Mouse (Mus musculus): ENCODE results near the gene Sc5d. TPM values are rescaled to one million over a fixed set of nuclear protein-coding genes. Genes with fewer than 3 reads are reported as not detected.

The Sc5d gene
- 79.8 and 83.8 TPM in 2 replicates for polyA plus RNA-seq (2015; fragmentation: Nextera tagmentation; extraction: Ambion mirVana)

DNA sequence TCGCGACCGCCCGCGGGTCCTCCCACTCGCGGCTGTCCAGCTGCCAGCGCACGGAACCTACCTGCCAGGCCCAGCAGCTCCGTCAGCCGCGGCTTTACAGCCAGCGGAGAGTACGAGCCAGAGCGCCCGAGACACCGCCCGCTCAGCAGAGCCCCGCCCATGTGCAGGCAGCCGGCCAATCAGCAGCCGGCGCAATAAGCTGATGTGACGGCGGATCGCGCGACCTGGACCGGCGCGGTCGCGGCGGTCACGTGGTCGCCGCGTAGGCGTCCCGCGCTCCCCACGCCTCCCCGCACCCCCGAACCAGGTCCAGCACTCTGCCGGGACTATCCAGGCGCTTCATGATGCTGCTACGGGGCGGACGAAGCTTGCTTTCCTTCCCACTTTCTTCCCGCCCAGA lies at the start of gene Sc5d:
TSS of gene Sc5d (minus strand) at position 112 of the 400 bp plus-strand sequence.
- Histone ChIP-seq H3K4me1 (replicated peaks) (peaks cover 34% of the 10 kb centered on the region), H3K4me2 (peak within 1 kb of the TSS; percentile 85), H3K4me3 (replicated peaks) (peak within 1 kb of the TSS; percentile 68), H3K9me3 (replicated peaks) (no peaks in the 10 kb centered on the region), H3K27ac (replicated peaks) (peak within 1 kb of the TSS; percentile 66), H3K27me3 (no peaks in the 10 kb centered on the region), H3K36me3 (replicated peaks) (0 out of 2 replicates have a peak, but pooled peaks cover 6% of the 10 kb centered on the region), H3K9ac (peak within 1 kb of the TSS; percentile 67)
- under 1% methylated on average over 49 of the region's 49 CpGs for WGBS (ENCODE audit: insufficient replicate concordance)
- ATAC-seq (ENCODE audit: insufficient read depth) = peak; percentile 95

DNA sequence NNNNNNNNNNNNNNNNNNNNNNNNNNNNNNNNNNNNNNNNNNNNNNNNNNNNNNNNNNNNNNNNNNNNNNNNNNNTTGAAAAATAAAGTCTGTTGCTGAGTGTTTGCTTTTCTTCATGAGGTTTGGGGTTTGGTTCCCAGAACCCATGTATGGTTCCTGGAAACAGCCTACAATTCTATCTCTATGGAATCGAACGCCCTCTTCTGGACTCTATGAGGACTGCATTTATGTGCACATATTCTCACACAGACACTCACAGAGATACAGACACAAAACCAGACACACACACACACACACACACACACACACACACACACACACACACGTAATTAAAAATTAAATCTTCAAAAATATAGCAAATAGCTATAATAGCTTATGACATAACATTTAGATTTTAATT lies 47.3 kb upstream of the Sc5d start:
- no peaks in the 10 kb centered on the region for H3K36me3 ChIP-seq (replicated peaks)
- no peaks in the 10 kb centered on the region for H3K27me3 ChIP-seq
- no peaks in the 10 kb centered on the region for H3K4me1 ChIP-seq (replicated peaks)
- WGBS (ENCODE audit: insufficient replicate concordance) = 62% methylated on average over 3 of the region's 3 CpGs
- no peak for ATAC-seq (ENCODE audit: insufficient read depth)
- H3K9ac ChIP-seq = no peak overlapping the region
- no peak overlapping the region for H3K4me2 ChIP-seq
- no peak overlapping the region for H3K27ac ChIP-seq (replicated peaks)
- no peaks in the 10 kb centered on the region; the same call in 1 of the 2 replicates for H3K9me3 ChIP-seq (replicated peaks)
- H3K4me3 ChIP-seq (replicated peaks) = no peak overlapping the region

DNA sequence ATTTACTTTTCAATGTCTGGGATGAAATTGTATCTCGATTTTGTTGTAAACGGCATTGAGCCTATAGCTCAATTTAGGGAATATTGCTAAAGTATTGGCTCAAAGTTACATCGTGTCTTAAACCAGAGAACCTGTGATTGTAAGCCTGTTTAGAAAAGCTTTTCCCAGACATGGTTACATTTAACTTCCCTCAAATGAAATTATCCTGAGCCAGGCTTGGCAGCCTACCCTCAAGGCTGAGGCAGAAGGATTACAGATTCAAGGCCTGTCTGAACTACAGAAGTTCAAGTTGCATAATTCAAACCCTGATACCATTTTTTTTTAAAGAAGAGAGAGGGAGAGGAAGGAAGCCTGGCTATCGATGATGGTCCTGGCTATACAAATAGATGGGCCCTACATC lies 39.8 kb upstream of the Sc5d start:
- no peak overlapping the region for H3K9ac ChIP-seq
- ATAC-seq (ENCODE audit: insufficient read depth) = no peak
- 70% methylated on average over 4 of the region's 4 CpGs for WGBS (ENCODE audit: insufficient replicate concordance)
- no peaks in the 10 kb centered on the region for H3K27me3 ChIP-seq
- H3K27ac ChIP-seq (replicated peaks) = no peak overlapping the region
- H3K4me2 ChIP-seq = no peak overlapping the region
- no peaks in the 10 kb centered on the region for H3K4me1 ChIP-seq (replicated peaks)
- no peaks in the 10 kb centered on the region for H3K9me3 ChIP-seq (replicated peaks)
- no peak overlapping the region for H3K4me3 ChIP-seq (replicated peaks)
- no peaks in the 10 kb centered on the region for H3K36me3 ChIP-seq (replicated peaks)

DNA sequence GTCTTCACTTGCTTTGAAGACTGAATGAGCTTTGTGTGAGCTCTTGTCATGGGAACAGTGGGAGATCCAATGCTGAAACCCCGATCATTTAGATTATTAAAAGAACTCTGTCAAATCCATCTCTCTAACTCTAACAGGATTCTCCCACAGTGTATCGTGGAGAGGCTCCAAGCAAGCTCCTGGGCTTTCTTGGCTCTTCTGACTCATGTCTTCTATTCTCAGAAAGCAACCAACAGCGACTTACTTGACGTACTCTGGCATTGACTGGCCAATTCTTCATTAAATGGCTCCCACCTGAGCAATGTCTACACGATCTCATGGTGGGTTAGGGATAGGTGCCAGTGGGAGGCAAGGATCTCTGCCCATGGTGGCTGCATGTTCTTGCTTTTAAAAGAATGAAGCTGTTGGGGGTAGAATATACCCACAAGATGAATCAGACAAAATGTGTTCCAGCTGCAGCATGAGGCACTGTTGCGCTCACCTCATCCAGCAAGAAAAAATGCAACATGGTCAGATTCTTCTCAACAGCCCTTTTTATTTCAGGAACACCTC lies 37.1 kb upstream of the Sc5d start:
- no peak overlapping the region for H3K4me3 ChIP-seq (replicated peaks)
- ATAC-seq (ENCODE audit: insufficient read depth) = no peak

DNA sequence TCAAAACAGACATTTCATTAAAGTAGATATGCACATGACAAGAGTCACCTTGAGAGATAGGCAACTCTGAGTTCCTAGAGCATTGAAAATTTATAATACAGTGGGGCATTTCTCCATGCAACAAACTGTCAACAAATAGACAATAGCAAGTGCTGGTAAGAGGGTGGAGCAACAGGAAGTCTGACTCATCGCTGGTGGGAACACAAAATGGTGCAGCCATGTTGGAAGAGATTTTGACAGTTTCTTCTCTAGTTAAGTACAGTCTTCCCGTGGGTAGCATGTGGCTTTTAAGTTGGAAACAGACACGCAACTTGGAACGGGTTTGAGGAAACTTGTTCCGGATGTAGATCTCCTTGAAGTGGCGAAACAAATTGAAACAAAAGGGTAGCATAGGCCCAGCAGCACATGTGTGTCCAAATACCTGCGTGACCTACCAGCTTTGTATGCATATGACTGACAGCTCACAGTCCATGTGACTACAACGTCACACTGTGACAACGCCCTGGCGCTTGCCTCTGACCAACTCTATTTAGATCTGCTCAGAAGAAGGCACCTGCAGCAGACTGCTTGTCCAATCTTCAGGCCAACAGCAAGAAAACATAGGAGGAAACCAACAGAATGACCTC lies 32.4 kb upstream of the Sc5d start:
- Histone ChIP-seq H3K36me3 (replicated peaks) (no peaks in the 10 kb centered on the region), H3K27ac (replicated peaks) (no peak overlapping the region), H3K9me3 (replicated peaks) (no peaks in the 10 kb centered on the region), H3K4me2 (no peak overlapping the region), H3K4me1 (replicated peaks) (no peaks in the 10 kb centered on the region), H3K4me3 (replicated peaks) (no peak overlapping the region), H3K27me3 (no peaks in the 10 kb centered on the region), H3K9ac (no peak overlapping the region)
- 65% methylated on average over 10 of the region's 10 CpGs for WGBS (ENCODE audit: insufficient replicate concordance)
- ATAC-seq (ENCODE audit: insufficient read depth) = no peak

More for the DNA sequence above, 37.1 kb upstream of the Sc5d start:
- H3K4me2 ChIP-seq = no peak overlapping the region
- H3K9ac ChIP-seq = no peak overlapping the region
- no peaks in the 10 kb centered on the region for H3K4me1 ChIP-seq (replicated peaks)
- no peaks in the 10 kb centered on the region for H3K36me3 ChIP-seq (replicated peaks)
- H3K9me3 ChIP-seq (replicated peaks) = no peaks in the 10 kb centered on the region
- no peaks in the 10 kb centered on the region for H3K27me3 ChIP-seq
- no peak overlapping the region for H3K27ac ChIP-seq (replicated peaks)
- 66% methylated on average over 6 of the region's 6 CpGs for WGBS (ENCODE audit: insufficient replicate concordance)

DNA sequence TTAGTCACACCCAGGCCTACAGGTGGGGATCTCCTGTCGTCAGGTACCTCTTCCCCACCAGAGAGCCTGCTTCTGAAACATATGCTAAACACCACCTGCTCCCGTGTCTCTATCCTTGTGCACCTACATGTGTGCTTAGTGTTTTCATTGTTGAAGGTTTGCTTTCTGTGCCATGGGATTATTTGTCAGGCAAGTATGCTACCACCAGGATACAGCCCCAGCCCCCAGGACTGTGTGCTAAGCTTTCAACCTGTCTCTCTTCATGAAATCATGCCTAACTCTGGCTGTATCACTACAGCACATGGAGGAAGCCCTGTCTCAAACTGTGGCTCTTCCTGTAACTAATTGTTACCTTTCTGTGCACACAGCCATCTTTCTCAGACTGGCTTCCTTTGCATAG lies 30.1 kb upstream of the Sc5d start:
- no peaks in the 10 kb centered on the region for H3K9me3 ChIP-seq (replicated peaks)
- WGBS (ENCODE audit: insufficient replicate concordance) = 53% methylated on average over 2 of the region's 2 CpGs
- H3K27ac ChIP-seq (replicated peaks) = no peak overlapping the region
- H3K9ac ChIP-seq = no peak overlapping the region
- H3K4me1 ChIP-seq (replicated peaks) = no peaks in the 10 kb centered on the region
- H3K27me3 ChIP-seq = no peaks in the 10 kb centered on the region
- no peak for ATAC-seq (ENCODE audit: insufficient read depth)
- no peaks in the 10 kb centered on the region for H3K36me3 ChIP-seq (replicated peaks)
- no peak overlapping the region for H3K4me2 ChIP-seq
- H3K4me3 ChIP-seq (replicated peaks) = no peak overlapping the region

DNA sequence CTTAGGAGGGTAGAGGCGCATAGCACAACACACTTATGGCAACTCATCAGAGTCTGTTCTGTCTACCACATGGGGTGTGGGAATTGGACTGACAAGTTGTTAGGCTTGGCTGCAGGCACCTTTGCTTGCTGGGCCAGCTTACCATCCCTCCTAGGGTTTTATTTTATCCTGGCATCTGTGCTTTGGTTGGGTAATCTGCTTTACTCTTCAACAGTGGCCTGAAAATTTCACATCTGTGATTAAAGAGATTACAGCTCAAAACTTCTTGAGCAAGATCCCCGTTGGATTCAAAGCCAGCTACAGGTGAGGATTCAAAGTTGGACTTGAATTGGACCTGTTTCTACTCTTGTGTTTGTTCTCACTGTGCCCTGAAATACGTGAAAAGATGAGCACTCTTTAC lies 29.5 kb upstream of the Sc5d start:
- Histone ChIP-seq H3K4me3 (replicated peaks) (no peak overlapping the region), H3K4me1 (replicated peaks) (no peaks in the 10 kb centered on the region), H3K9ac (no peak overlapping the region), H3K27me3 (no peaks in the 10 kb centered on the region), H3K27ac (replicated peaks) (no peak overlapping the region), H3K36me3 (replicated peaks) (no peaks in the 10 kb centered on the region), H3K9me3 (replicated peaks) (no peaks in the 10 kb centered on the region), H3K4me2 (no peak overlapping the region)
- WGBS (ENCODE audit: insufficient replicate concordance) = 52% methylated on average over 3 of the region's 3 CpGs
- ATAC-seq (ENCODE audit: insufficient read depth) = no peak

DNA sequence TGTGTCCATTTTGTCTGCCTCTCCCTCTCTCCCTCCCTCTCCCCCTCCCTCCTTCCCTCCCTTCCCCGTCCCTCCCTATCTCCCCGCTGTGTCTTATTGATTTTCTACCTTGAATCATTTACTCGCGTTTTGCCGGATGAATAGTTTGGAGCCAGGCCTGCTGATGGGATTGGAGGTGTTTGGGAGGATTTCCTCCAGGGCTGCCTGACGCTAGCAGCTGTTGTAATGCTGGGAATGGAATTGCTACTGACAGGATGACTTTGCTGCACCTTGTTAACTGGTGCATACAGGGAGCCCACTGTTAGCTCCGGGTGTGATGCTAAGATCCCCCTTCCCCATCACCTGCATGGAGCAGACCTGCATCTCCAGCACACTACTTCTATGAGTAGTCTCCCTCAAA lies 29.0 kb upstream of the Sc5d start:
- Histone ChIP-seq H3K27ac (replicated peaks) (no peak overlapping the region), H3K36me3 (replicated peaks) (no peaks in the 10 kb centered on the region), H3K9ac (no peak overlapping the region), H3K4me3 (replicated peaks) (no peak overlapping the region), H3K4me1 (replicated peaks) (no peaks in the 10 kb centered on the region), H3K4me2 (no peak overlapping the region), H3K9me3 (replicated peaks) (no peaks in the 10 kb centered on the region), H3K27me3 (no peaks in the 10 kb centered on the region)
- ATAC-seq (ENCODE audit: insufficient read depth) = no peak
- 54% methylated on average over 7 of the region's 7 CpGs for WGBS (ENCODE audit: insufficient replicate concordance)

DNA sequence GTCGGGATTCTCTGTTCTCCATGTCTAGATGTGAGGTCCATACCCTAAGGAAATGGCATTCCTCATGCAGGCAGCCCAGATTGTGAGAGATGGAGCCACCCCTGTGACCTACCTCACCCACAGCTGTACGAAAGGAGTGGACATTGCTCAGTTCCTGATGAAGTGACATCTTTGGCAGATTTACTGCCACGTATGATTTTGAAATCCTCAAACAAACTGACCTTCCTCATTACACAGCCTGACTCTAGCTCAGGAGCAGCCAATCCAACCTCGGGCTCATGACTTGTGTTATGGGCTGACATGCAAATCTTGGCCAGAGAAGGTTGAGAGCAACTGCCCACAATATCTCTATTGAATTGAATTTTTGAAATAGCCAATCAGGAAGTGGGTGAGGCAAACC lies 15.6 kb upstream of the Sc5d start:
- Histone ChIP-seq H3K4me1 (replicated peaks) (no peaks in the 10 kb centered on the region), H3K27ac (replicated peaks) (no peak overlapping the region), H3K36me3 (replicated peaks) (no peaks in the 10 kb centered on the region), H3K4me2 (no peak overlapping the region), H3K9ac (no peak overlapping the region), H3K27me3 (no peaks in the 10 kb centered on the region), H3K4me3 (replicated peaks) (no peak overlapping the region), H3K9me3 (replicated peaks) (no peaks in the 10 kb centered on the region)
- WGBS (ENCODE audit: insufficient replicate concordance) = 29% methylated on average over 4 of the region's 4 CpGs
- peak; percentile 68 for ATAC-seq (ENCODE audit: insufficient read depth)

DNA sequence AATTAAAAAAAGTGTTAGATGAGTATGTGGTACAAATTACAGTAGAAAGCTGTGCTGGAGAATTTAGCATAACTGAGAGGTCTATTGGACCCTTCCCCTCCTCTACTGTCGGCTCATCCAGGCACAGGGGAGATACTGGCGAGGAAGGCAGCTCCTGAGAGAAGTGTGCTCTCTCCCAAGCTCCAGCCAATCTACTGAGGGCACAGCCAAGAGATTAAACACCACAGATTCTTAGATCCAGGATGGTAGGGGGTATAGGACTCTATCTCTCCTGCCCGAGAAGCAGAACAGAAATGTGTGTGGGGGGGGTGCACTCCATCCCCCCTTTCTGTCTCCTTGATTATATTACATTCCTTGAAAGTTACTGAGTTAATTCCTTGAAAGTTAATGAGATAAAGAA lies 14.0 kb upstream of the Sc5d start:
- H3K9me3 ChIP-seq (replicated peaks) = no peaks in the 10 kb centered on the region
- H3K4me3 ChIP-seq (replicated peaks) = no peak overlapping the region
- ATAC-seq (ENCODE audit: insufficient read depth) = no peak
- 61% methylated on average over 3 of the region's 3 CpGs for WGBS (ENCODE audit: insufficient replicate concordance)
- no peaks in the 10 kb centered on the region for H3K36me3 ChIP-seq (replicated peaks)
- no peaks in the 10 kb centered on the region for H3K27me3 ChIP-seq
- no peak overlapping the region for H3K4me2 ChIP-seq
- H3K27ac ChIP-seq (replicated peaks) = no peak overlapping the region
- H3K4me1 ChIP-seq (replicated peaks) = 0 out of 2 replicates have a peak, but pooled peaks cover under 1% of the 10 kb centered on the region
- no peak overlapping the region for H3K9ac ChIP-seq

DNA sequence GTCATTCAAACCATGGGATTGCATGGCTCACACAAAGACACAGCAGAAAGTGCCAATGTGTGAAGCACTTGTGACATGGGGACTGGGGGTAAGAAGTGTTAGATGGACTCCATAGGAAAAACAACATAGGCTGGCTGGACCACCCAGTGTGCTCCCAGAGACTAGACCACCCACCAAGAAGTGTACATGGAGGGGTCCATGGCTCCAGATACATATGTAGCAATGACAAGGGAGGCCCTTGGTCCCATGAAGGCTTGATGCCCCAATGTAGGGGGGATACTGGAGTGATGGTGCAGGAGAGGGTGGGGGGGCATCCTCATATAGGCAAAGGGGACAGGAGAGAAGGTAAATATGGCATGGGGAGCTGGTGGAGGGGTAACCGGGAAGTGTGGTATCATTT lies 13.6 kb upstream of the Sc5d start:
- H3K36me3 ChIP-seq (replicated peaks) = no peaks in the 10 kb centered on the region
- H3K9me3 ChIP-seq (replicated peaks) = no peaks in the 10 kb centered on the region
- H3K4me2 ChIP-seq = no peak overlapping the region
- H3K4me3 ChIP-seq (replicated peaks) = no peak overlapping the region
- H3K9ac ChIP-seq = no peak overlapping the region
- 67% methylated on average over 1 of the region's 1 CpGs for WGBS (ENCODE audit: insufficient replicate concordance)
- ATAC-seq (ENCODE audit: insufficient read depth) = no peak
- H3K4me1 ChIP-seq (replicated peaks) = peaks cover 5% of the 10 kb centered on the region; the same call in 1 of the 2 replicates
- no peaks in the 10 kb centered on the region for H3K27me3 ChIP-seq
- no peak overlapping the region for H3K27ac ChIP-seq (replicated peaks)

DNA sequence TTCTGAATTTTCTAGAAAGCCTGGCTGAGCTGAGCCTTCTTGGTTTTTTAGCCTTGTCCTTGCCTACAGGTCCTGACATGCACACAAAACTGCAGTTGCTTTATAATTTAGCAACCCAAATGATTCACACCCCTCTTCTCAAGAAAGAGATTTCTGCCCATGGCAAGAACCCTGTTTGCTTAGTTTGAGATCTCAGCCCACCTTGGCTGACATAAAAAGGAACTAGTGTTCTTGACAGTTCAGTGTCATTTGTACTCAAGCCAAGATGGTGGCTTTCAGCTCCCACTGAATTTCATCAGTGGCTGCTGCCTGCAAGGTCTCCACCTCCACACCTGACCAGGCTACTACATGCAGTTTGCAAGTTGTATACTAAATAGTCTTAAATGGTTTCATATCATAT lies 13.1 kb upstream of the Sc5d start:
- Histone ChIP-seq H3K4me1 (replicated peaks) (peaks cover 5% of the 10 kb centered on the region; the same call in 1 of the 2 replicates), H3K9me3 (replicated peaks) (no peaks in the 10 kb centered on the region), H3K27ac (replicated peaks) (no peak overlapping the region), H3K27me3 (no peaks in the 10 kb centered on the region), H3K9ac (no peak overlapping the region), H3K36me3 (replicated peaks) (no peaks in the 10 kb centered on the region), H3K4me2 (no peak overlapping the region), H3K4me3 (replicated peaks) (no peak overlapping the region)
- no peak for ATAC-seq (ENCODE audit: insufficient read depth)
